Comparison of ENCODE assay signal across 8 mouse cellular contexts in the genomic region with DNA sequence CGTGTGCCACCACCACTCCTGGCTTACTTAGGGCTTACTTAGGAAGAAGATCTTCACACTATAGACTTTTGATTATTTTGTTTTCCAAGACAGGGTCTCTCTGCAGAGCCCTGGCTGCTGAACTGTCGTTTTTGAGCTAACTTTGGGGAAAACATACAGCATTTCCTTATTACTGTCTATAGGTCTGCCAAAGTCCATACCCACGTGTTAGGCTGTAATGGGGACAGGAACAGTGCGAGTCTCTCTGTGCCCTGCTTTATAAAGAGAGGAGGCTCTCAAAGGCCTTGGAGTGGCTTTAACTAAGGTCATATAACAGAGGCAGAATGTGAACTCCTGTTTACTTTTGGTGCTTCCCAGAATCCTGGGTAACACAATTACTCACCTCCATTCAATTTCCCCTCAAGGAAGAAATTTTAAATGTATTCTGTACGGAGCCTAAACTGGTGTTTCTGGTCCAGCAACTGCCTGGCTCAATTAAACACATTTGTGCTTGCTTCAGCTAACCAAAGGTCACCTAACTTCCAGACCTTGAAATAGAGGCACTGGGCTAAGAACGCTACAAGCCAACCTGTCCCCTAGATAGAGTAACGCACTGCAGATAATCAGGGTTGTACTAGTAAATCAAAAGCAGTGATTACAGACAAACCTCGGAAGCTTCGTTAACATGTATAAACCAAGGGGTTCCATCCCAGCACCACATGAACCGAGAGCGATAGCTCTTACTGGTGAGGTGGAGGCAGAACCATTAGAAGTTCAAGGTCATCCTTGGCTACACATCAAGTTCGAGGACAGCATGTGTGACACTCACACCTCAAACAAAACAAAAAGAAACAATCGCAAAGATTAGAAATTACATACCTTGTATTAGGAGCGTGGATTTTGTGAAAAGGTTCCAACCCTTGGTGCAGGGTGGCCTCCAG. TPM values are rescaled to one million over a fixed set of nuclear protein-coding genes. Genes with fewer than 3 reads are reported as not detected.
DNase-seq lines count a peak whose midpoint lies in the region; ATAC-seq lines count a peak whose summit lies in the region.

No protein-coding gene starts in this region.

- ATAC-seq in forebrain, embryonic 15.5 days (replicated peaks), result no peak
- no peak for ATAC-seq in neural tube, embryonic 15.5 days (ENCODE audit: low FRiP score)

- H3K27me3 ChIP-seq in forebrain, embryonic 15.5 days, result no peaks in the 10 kb centered on the region
- no peaks in the 10 kb centered on the region for H3K27me3 ChIP-seq in neural tube, embryonic 15.5 days (replicated peaks)

- H3K4me2 ChIP-seq in forebrain, embryonic 15.5 days (replicated peaks), result peak overlapping the region; percentile 95
- peak overlapping the region; percentile 97 for H3K4me2 ChIP-seq in neural tube, embryonic 15.5 days

- no peaks in the 10 kb centered on the region for H3K9me3 ChIP-seq in forebrain, embryonic 15.5 days
- no peaks in the 10 kb centered on the region for H3K9me3 ChIP-seq in neural tube, embryonic 15.5 days (replicated peaks)

- H3K4me1 ChIP-seq in forebrain, embryonic 15.5 days, result peaks cover 19% of the 10 kb centered on the region
- H3K4me1 ChIP-seq in neural tube, embryonic 15.5 days, result peaks cover 8% of the 10 kb centered on the region; the same call in 1 of the 2 replicates

- H3K36me3 ChIP-seq in forebrain, embryonic 15.5 days, result no peaks in the 10 kb centered on the region
- H3K36me3 ChIP-seq in neural tube, embryonic 15.5 days, result no peaks in the 10 kb centered on the region

- DNase-seq in urinary bladder, postnatal 25 days (ENCODE audit: low spot score), result peak; percentile 23
- DNase-seq in urinary bladder, adult 2 months (ENCODE audit: low spot score), result no peak
- peak; percentile 58 to 86 for DNase-seq in kidney, postnatal 36 days
- DNase-seq in frontal cortex, postnatal 14 days (ENCODE audit: low spot score in 2 of 2), result no peak
- DNase-seq in cerebellum, adult 9-11 months, result no peak
- DNase-seq in left cerebral cortex, adult 9 months (ENCODE audit: low spot score in 2 of 2), result no peak

- WGBS in forebrain, embryonic 15.5 days, result 12% methylated on average over 14 of the region's 14 CpGs
- whole genome bisulfite sequencing in neural tube, embryonic 15.5 days, result 15% methylated on average over 14 of the region's 14 CpGs

- H3K9ac ChIP-seq in forebrain, embryonic 15.5 days (replicated peaks), result peak overlapping the region; percentile 29
- H3K9ac ChIP-seq in neural tube, embryonic 15.5 days (replicated peaks), result no peak overlapping the region; the same call in 1 of the 2 replicates

- H3K4me3 ChIP-seq in forebrain, embryonic 15.5 days, result peak overlapping the region; percentile 48
- H3K4me3 ChIP-seq in neural tube, embryonic 15.5 days (replicated peaks), result peak overlapping the region; percentile 50

- H3K27ac ChIP-seq in forebrain, embryonic 15.5 days (replicated peaks), result no peak overlapping the region
- no peak overlapping the region for H3K27ac ChIP-seq in neural tube, embryonic 15.5 days (replicated peaks)

RNA-seq across cellular contexts. Expression of a gene that starts 1.2 kb away (rescaled TPM):
- 11.6 and 14.1 TPM in 2 replicates for polyA plus RNA-seq in urinary bladder, adult 2 months (2012; rRNA removed)
- 19.2 and 19.8 TPM in 2 replicates for polyA plus RNA-seq in forebrain, embryonic 15.5 days (2015; fragmentation: Nextera tagmentation; extraction: Ambion mirVana)
- polyA plus RNA-seq in neural tube, embryonic 15.5 days (2015; fragmentation: Nextera tagmentation; extraction: Ambion mirVana), result 5.5 and 25.9 TPM in 2 replicates

RNA-seq across cellular contexts. Expression of a gene that starts 20.1 kb away (rescaled TPM):
- polyA plus RNA-seq in urinary bladder, adult 2 months (2012; rRNA removed), result 17.0 and 17.2 TPM in 2 replicates
- polyA plus RNA-seq in forebrain, embryonic 15.5 days (2015; fragmentation: Nextera tagmentation; extraction: Ambion mirVana), result 31.0 and 32.3 TPM in 2 replicates
- polyA plus RNA-seq in neural tube, embryonic 15.5 days (2015; fragmentation: Nextera tagmentation; extraction: Ambion mirVana), result 37.8 and 38.4 TPM in 2 replicates

RNA-seq across cellular contexts. Expression of a gene that starts 33.0 kb away (rescaled TPM):
- polyA plus RNA-seq in urinary bladder, adult 2 months (2012; rRNA removed), result 8.2 and 8.9 TPM in 2 replicates
- polyA plus RNA-seq in forebrain, embryonic 15.5 days (2015; fragmentation: Nextera tagmentation; extraction: Ambion mirVana), result 6.5 and 6.7 TPM in 2 replicates
- 4.8 and 5.2 TPM in 2 replicates for polyA plus RNA-seq in neural tube, embryonic 15.5 days (2015; fragmentation: Nextera tagmentation; extraction: Ambion mirVana)

RNA-seq across cellular contexts. Expression of a gene that starts 33.1 kb away (rescaled TPM):
- 7.3 and 7.9 TPM in 2 replicates for polyA plus RNA-seq in urinary bladder, adult 2 months (2012; rRNA removed)
- 10.0 and 11.5 TPM in 2 replicates for polyA plus RNA-seq in forebrain, embryonic 15.5 days (2015; fragmentation: Nextera tagmentation; extraction: Ambion mirVana)
- 6.7 and 8.6 TPM in 2 replicates for polyA plus RNA-seq in neural tube, embryonic 15.5 days (2015; fragmentation: Nextera tagmentation; extraction: Ambion mirVana)

Comparison
In these comparisons a context has a peak if more than half of its experiments do, and no peak if none do; other contexts are left out.
1. DNase-seq: peak in urinary bladder, postnatal 25 days (single experiment) and kidney, postnatal 36 days (2 of 2); none in urinary bladder, adult 2 months (single experiment), frontal cortex, postnatal 14 days (0 of 2), cerebellum, adult 9-11 months (single experiment) and left cerebral cortex, adult 9 months (0 of 2).